Mouse (Mus musculus): Measurements from ENCODE around the gene Elmod1. TPM values are rescaled to one million over a fixed set of nuclear protein-coding genes. Genes with fewer than 3 reads are reported as not detected.

The Elmod1 gene
- polyA plus RNA-seq, 1 experiment: not detected

DNA sequence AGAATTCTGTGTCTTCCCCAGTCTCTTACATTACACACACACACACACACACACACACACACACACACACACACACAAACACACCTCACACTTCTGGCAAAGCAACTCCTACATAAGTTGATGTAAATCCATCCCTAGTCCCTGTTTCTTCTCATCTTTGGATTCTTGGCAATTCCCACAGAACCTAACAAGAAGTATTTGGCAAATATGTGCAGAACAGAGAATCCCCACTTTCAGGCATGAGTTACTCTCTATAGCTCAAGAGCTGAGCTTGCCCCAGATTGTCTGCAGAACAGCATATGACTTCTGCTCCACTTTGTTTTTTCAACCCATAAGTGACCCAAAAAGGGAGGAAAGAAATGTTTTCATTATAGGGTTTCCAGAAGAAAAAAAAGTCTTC is 2.7 kb downstream of the Elmod1 start:
- TF ChIP-seq TAL1 (IDR thresholded peaks at IDR 0.05; ENCODE audit: low read length) (no peak), GATA1 (IDR thresholded peaks at IDR 0.05; ENCODE audit: low read length) (no peak)
- H3K4me3 ChIP-seq (replicated peaks): no peak overlapping the region
- no peaks in the 10 kb centered on the region for H3K36me3 ChIP-seq (ENCODE audit: control insufficient read depth)
- H3K4me1 ChIP-seq (ENCODE audit: control insufficient read depth): no peaks in the 10 kb centered on the region
- H3K27me3 ChIP-seq (ENCODE audit: control insufficient read depth): peaks cover 35% of the 10 kb centered on the region
- no peaks in the 10 kb centered on the region for H3K9me3 ChIP-seq (ENCODE audit: control insufficient read depth, low read length)

DNA sequence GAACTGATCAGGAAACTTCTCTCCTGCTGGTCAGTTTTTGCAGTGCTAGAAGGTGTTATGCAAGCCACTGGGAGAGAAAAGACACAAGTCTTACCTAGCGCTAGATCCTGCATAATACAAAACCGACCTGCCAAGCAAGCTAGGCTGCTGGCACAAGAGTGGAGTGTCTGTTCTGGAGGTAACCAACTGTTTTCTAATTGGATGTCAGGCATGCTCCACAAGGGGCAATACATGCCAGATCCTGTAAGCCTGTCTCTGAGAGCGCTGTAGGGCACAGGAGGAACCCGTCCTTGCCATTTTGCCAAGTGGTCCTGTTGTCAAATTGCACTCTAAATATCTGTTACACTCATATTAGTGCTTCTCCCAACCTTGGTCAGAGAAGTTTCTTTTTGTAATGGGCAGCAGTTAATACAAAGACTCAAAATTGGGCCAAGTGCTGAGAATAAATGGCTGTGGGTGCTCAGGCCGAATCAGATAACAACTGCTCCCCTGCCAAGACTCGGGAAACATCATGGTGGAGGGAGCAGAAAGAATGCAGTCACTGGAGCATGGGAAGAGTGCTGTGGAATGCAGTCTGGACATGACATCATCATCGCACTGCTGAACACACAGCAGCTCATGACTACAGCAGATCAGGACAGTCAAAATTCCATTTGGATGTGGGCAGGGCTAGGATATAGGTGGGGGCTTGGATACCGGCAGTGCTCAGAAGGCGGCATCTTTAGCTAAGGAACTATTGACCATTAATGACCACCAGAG is 7.3 kb downstream of the Elmod1 start:
- TF ChIP-seq TAL1 (IDR thresholded peaks at IDR 0.05; ENCODE audit: low read length) (no peak), GATA1 (IDR thresholded peaks at IDR 0.05; ENCODE audit: low read length) (no peak)
- no peaks in the 10 kb centered on the region for H3K36me3 ChIP-seq (ENCODE audit: control insufficient read depth)
- no peaks in the 10 kb centered on the region for H3K4me1 ChIP-seq (ENCODE audit: control insufficient read depth)
- peaks cover 2% of the 10 kb centered on the region; the same call in 1 of the 2 replicates for H3K27me3 ChIP-seq (ENCODE audit: control insufficient read depth)
- H3K4me3 ChIP-seq (replicated peaks): no peak overlapping the region
- H3K9me3 ChIP-seq (ENCODE audit: control insufficient read depth, low read length): no peaks in the 10 kb centered on the region

DNA sequence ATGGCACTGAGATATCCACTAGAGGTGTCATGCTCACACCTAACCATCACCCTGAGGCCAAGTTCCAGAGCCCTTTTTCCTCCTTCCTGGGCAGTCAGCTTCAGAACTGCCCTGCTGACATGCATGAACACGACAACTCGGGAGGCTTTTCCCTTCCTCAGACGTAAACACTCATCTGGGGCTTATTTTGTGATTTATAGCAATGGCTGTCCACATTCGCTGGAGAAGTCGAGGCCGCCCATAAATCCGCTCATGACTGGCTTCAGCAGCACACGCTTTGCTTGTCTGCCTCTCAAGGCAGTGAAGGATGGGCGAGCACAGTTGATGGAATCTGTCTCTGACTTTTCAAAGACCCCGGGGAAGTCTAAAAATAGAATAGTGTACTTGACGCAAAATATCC is 18.1 kb downstream of the Elmod1 start:
- no peaks in the 10 kb centered on the region for H3K9me3 ChIP-seq (ENCODE audit: control insufficient read depth, low read length)
- H3K27me3 ChIP-seq (ENCODE audit: control insufficient read depth): no peaks in the 10 kb centered on the region
- no peaks in the 10 kb centered on the region for H3K36me3 ChIP-seq (ENCODE audit: control insufficient read depth)
- H3K4me1 ChIP-seq (ENCODE audit: control insufficient read depth): no peaks in the 10 kb centered on the region
- TF ChIP-seq TAL1 (IDR thresholded peaks at IDR 0.05; ENCODE audit: low read length): no peak
- TF ChIP-seq GATA1 (IDR thresholded peaks at IDR 0.05; ENCODE audit: low read length): no peak
- H3K4me3 ChIP-seq (replicated peaks): no peak overlapping the region

DNA sequence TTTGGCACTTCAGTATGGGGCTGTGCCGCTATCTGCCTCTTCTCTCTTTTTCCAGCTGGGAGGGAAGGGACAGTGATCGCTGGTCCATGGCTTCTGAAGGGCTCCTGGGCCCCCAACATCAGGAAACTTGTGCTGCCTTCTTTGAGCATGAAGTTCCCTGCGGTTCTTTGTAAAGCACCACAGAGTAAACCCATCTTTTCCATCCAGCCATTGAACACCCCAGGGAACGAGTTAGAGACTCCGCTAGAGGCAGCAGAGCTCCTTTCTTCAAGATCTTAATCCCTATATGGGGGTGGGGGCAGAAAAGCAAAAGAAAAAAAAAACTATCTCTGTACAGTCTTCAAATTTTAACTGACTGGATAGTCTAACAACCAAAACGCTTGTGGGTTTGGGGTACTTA is 20.2 kb downstream of the Elmod1 start:
- no peak for TF ChIP-seq GATA1 (IDR thresholded peaks at IDR 0.05; ENCODE audit: low read length)
- TF ChIP-seq TAL1 (IDR thresholded peaks at IDR 0.05; ENCODE audit: low read length): no peak
- H3K4me1 ChIP-seq (ENCODE audit: control insufficient read depth): no peaks in the 10 kb centered on the region
- no peak overlapping the region for H3K4me3 ChIP-seq (replicated peaks)
- no peaks in the 10 kb centered on the region for H3K9me3 ChIP-seq (ENCODE audit: control insufficient read depth, low read length)
- H3K36me3 ChIP-seq (ENCODE audit: control insufficient read depth): no peaks in the 10 kb centered on the region
- no peaks in the 10 kb centered on the region for H3K27me3 ChIP-seq (ENCODE audit: control insufficient read depth)

DNA sequence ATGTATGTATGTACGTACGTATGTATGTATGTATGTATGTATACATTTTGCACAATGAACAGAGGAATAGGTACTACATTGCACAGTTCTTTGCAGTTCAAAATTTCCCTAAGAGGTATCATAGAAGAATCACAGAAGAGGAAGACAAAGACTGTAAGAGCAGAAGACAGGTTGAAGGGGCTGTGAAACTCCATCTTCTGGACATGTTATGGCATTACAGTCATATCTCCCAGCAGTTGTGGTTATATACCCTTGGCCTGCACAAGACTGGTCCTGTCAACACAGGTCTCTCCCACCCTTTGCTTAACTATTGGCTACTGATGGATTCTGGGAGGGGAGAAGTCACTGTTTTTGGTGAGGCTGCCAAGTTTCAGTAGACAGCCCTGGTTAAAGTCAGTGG is 27.6 kb downstream of the Elmod1 start:
- Histone ChIP-seq H3K36me3 (ENCODE audit: control insufficient read depth) (no peaks in the 10 kb centered on the region), H3K4me3 (replicated peaks) (no peak overlapping the region), H3K4me1 (ENCODE audit: control insufficient read depth) (no peaks in the 10 kb centered on the region), H3K27me3 (ENCODE audit: control insufficient read depth) (no peaks in the 10 kb centered on the region), H3K9me3 (ENCODE audit: control insufficient read depth, low read length) (no peaks in the 10 kb centered on the region)
- TF ChIP-seq TAL1 (IDR thresholded peaks at IDR 0.05; ENCODE audit: low read length): no peak
- no peak for TF ChIP-seq GATA1 (IDR thresholded peaks at IDR 0.05; ENCODE audit: low read length)

DNA sequence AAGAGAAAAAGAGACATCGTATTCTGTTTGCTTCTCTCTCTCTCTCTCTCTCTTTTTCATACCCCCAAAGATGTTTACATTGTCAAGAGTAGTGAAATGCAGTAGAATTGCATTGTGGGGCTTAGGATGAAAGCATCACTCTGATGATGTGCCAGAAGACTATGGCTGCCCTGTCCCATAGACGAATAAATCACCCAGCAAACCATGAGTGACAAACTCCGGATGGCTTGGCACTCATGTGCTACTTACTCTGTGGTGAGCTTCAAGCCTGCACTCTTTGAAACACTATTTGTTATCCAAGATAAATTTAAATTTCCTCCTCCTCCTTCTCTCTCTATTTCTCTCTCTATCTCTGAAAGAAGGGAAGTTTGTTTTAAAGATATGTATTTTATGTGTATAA is 36.5 kb downstream of the Elmod1 start:
- no peaks in the 10 kb centered on the region for H3K9me3 ChIP-seq (ENCODE audit: control insufficient read depth, low read length)
- H3K36me3 ChIP-seq (ENCODE audit: control insufficient read depth): no peaks in the 10 kb centered on the region
- H3K4me1 ChIP-seq (ENCODE audit: control insufficient read depth): no peaks in the 10 kb centered on the region
- H3K4me3 ChIP-seq (replicated peaks): no peak overlapping the region
- H3K27me3 ChIP-seq (ENCODE audit: control insufficient read depth): no peaks in the 10 kb centered on the region
- TF ChIP-seq GATA1 (IDR thresholded peaks at IDR 0.05; ENCODE audit: low read length) (no peak), TAL1 (IDR thresholded peaks at IDR 0.05; ENCODE audit: low read length) (no peak)

DNA sequence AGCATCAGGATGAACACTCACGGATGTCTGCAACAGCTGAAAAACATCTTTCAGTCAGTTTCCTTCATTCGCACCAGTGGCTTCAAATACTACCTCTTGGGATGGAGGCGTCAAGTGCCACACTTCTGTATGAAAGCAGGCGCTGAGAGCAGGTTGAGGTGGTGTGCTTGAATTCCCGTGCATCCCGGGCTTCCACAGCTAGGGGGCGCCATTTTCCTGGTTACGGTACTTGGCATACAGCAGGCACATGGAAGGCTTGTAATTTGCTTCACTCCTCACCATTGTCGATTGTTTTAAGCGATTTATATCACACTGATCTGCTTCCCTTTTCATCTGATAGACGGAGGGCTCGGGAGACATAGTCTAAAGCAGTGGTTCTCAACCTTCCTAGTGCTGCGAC is 40.9 kb downstream of the Elmod1 start:
- H3K27me3 ChIP-seq (ENCODE audit: control insufficient read depth): no peaks in the 10 kb centered on the region
- no peaks in the 10 kb centered on the region for H3K36me3 ChIP-seq (ENCODE audit: control insufficient read depth)
- H3K9me3 ChIP-seq (ENCODE audit: control insufficient read depth, low read length): no peaks in the 10 kb centered on the region
- H3K4me3 ChIP-seq (replicated peaks): no peak overlapping the region
- no peaks in the 10 kb centered on the region for H3K4me1 ChIP-seq (ENCODE audit: control insufficient read depth)
- TF ChIP-seq GATA1 (IDR thresholded peaks at IDR 0.05; ENCODE audit: low read length): no peak
- no peak for TF ChIP-seq TAL1 (IDR thresholded peaks at IDR 0.05; ENCODE audit: low read length)

DNA sequence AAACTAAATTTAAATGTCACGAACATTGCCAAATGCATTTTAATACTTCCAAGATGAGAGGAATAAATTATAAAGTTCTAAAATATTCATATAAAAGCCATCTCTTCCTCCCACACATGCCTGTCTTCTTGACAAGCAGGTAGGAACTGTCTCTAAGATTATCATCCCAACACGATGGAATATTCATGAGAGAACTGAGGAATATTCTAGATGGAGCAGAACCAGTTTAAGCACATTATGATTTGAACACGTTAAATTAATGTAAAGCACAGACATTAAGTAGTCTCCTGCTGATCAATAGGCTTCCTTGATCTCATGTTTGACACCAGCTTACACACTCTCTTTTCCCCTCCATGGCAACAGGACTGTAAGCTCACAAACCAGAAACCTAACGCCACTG is 41.7 kb downstream of the Elmod1 start:
- Histone ChIP-seq H3K4me1 (ENCODE audit: control insufficient read depth) (no peaks in the 10 kb centered on the region), H3K27me3 (ENCODE audit: control insufficient read depth) (no peaks in the 10 kb centered on the region), H3K4me3 (replicated peaks) (no peak overlapping the region), H3K9me3 (ENCODE audit: control insufficient read depth, low read length) (no peaks in the 10 kb centered on the region), H3K36me3 (ENCODE audit: control insufficient read depth) (no peaks in the 10 kb centered on the region)
- no peak for TF ChIP-seq TAL1 (IDR thresholded peaks at IDR 0.05; ENCODE audit: low read length)
- TF ChIP-seq GATA1 (IDR thresholded peaks at IDR 0.05; ENCODE audit: low read length): no peak

DNA sequence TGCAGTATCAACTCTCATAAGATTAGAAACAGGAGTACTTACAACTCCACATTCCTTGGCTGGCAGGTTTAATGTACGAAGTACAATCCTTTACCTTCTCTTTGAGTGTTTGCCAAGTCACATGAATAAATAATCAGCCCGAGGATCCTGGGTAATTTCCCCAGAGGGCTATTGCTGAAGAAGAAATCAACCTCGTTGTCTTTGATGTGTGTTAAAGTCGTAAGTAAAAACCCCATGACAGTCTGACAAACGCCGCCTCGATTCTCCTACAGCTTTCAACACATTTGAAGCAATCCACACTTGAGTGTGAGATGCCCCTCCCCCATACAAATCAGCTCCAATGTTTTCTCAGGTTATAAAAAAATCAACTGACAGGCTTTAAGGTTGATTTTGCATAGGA is 44.2 kb downstream of the Elmod1 start:
- TF ChIP-seq TAL1 (IDR thresholded peaks at IDR 0.05; ENCODE audit: low read length) (no peak), GATA1 (IDR thresholded peaks at IDR 0.05; ENCODE audit: low read length) (no peak)

DNA sequence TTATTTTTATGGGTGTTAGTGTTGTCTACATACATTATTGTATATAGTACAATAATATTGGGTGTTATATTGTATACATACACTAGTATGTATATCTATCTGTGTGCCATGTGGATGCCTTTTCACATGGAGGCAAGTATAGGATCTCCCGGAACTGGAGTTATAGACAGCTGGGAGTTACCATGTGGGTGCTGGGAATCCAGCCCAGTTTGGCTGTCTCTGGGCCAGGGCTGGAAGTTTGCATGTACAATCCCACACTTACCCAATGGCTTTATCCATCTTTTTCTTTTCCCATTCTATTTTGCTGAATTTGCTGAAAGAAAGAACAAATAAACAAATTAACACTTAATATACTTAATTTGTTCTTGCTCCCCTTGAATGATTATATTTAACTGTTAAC is 54.0 kb downstream of the Elmod1 start:
- Histone ChIP-seq H3K4me1 (ENCODE audit: control insufficient read depth) (no peaks in the 10 kb centered on the region), H3K9me3 (ENCODE audit: control insufficient read depth, low read length) (no peaks in the 10 kb centered on the region), H3K36me3 (ENCODE audit: control insufficient read depth) (no peaks in the 10 kb centered on the region), H3K4me3 (replicated peaks) (no peak overlapping the region), H3K27me3 (ENCODE audit: control insufficient read depth) (no peaks in the 10 kb centered on the region)
- no peak for TF ChIP-seq TAL1 (IDR thresholded peaks at IDR 0.05; ENCODE audit: low read length)
- TF ChIP-seq GATA1 (IDR thresholded peaks at IDR 0.05; ENCODE audit: low read length): no peak

More for the DNA sequence above, 44.2 kb downstream of the Elmod1 start:
- no peaks in the 10 kb centered on the region for H3K4me1 ChIP-seq (ENCODE audit: control insufficient read depth)
- no peak overlapping the region for H3K4me3 ChIP-seq (replicated peaks)
- no peaks in the 10 kb centered on the region for H3K9me3 ChIP-seq (ENCODE audit: control insufficient read depth, low read length)
- no peaks in the 10 kb centered on the region for H3K36me3 ChIP-seq (ENCODE audit: control insufficient read depth)
- H3K27me3 ChIP-seq (ENCODE audit: control insufficient read depth): no peaks in the 10 kb centered on the region

Data from erythroblast, embryonic 14.5 days (primary cell).